Mouse (Mus musculus) hindbrain, postnatal 0 days (tissue): ENCODE measurements around the gene Urah. TPM values are rescaled to one million over a fixed set of nuclear protein-coding genes. Genes with fewer than 3 reads are reported as not detected.

Source experiments
- ATAC-seq: fragments of 200-750 bp; cut with Nextera tagmentation; 2 replicates; pipeline ENCODE4 v1.8.0; 2017; ENCODE audit warnings: mild to moderate bottlenecking, moderate TSS enrichment, moderate library complexity
- DNase-seq: peaks from one replicate; pipeline ENCODE4 v3.0.0-alpha.2; 2015; ENCODE audit warnings: low spot score
- H3K27ac ChIP-seq: fragments of 300-500 bp; sonication (generic); 2 replicates; pipeline ENCODE4 v1.5.1; 2014; ENCODE audit warnings: mild to moderate bottlenecking
- H3K27me3 ChIP-seq: fragments of 300-500 bp; sonication (generic); 2 replicates; pipeline ENCODE4 v1.6.1; 2014; ENCODE audit warnings: low read length, mixed read lengths; ENCODE audit not compliant: insufficient read depth
- H3K36me3 ChIP-seq: fragments of 300-500 bp; sonication (generic); 2 replicates; pipeline ENCODE4 v1.6.1; 2014; ENCODE audit warnings: low read length, mixed read lengths; ENCODE audit not compliant: insufficient read depth
- H3K4me1 ChIP-seq: fragments of 300-500 bp; sonication (generic); 2 replicates; pipeline ENCODE4 v1.6.1; 2014; ENCODE audit warnings: antibody characterized with exemption, low read length, mixed read lengths; ENCODE audit not compliant: insufficient read depth
- H3K4me2 ChIP-seq: fragments of 300-500 bp; sonication (generic); 2 replicates; pipeline ENCODE4 v1.6.1; 2014; ENCODE audit warnings: low read depth, mild to moderate bottlenecking, low read length, moderate library complexity, mixed read lengths
- H3K4me3 ChIP-seq: fragments of 300-500 bp; sonication (generic); 2 replicates; pipeline ENCODE4 v1.5.1; 2014; ENCODE audit warnings: low read length
- H3K9ac ChIP-seq: fragments of 300-500 bp; sonication (generic); replicated peaks from 2 replicates; pipeline ENCODE4 v1.6.1; 2014; ENCODE audit warnings: mild to moderate bottlenecking, low read length, moderate library complexity, mixed read lengths
- H3K9me3 ChIP-seq: fragments of 300-500 bp; sonication (generic); 2 replicates; pipeline ENCODE4 v1.6.1; 2016; ENCODE audit warnings: low read length, mixed read lengths
- CTCF ChIP-seq: IDR thresholded peaks from 2 replicates; pipeline ENCODE4 v1.5.1; 2016; ENCODE audit warnings: antibody characterized with exemption, control low read depth, low read depth
- WGBS: fragments of 180-500 bp; shearing (Covaris S2); extraction: QIAGEN DNeasy Blood & Tissue Kit; methylation state at CpG from one replicate; pipeline ENCODE4 v1.1.7; 2014; 5-methylcytosine and 5-hydroxymethylcytosine counted together
- polyA plus RNA-seq: library from polyadenylated mRNA; unstranded; fragments of >200 nt; fragmentation: Nextera tagmentation; extraction: Ambion mirVana; gene quantifications from 2 replicates; pipeline ENCODE4 v1.2.1, GENCODE M21; 2015
- total RNA-seq: library from RNA; depleted of rRNA; stranded (reverse); fragments of >200 nt; gene quantifications from 2 replicates; pipeline ENCODE4 v1.2.3, GENCODE M21; 2014; rRNA removed

Gene Urah
- total and polyA plus RNA-seq, 2 experiments from 2014 or later, result 0.37 to 0.80 TPM

DNA sequence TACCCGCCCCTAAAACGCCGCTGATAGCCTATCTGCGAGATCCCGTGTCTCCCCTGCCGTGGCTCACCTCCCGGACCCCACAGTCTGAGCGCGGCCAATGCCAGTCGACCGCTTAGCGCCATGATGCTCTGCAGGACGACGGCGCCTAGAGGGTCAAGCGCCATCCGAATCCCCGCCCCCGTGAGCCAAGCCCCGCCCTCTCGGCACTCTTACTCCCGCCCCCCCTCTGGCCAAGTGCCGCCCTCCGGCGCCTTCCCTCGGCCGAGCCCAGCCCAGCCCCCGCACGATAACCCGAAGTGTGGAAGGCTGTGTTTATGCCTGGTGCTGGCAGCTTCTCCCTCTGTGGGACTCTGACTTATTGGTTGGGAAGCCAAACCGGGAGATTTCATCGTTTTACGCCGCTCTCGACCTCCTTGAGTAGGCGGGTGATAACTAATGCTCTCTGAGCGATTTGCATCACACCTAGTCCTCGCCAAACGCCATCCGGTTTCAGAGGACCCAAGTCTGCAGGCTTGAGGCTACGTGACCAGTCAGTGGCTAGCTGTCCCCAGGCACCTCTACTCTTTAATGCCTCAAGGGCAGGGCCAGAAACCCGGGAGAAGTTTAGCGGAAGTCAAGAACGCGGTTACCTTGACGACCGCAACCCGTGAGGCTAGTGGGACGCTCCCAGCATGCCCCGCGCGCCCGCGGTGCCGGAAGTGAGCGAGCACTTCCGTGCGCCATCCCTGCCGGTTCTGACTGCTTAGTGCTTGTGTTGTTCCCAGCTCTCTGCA, 47.1 kb downstream of the Urah start, which contains the start of the genes Psmd13 and Sirt3:
Gene Psmd13, plus strand, starts transcription at position 273 of the 773 bp plus-strand sequence.
Gene Sirt3, minus strand, starts transcription at position 614 of the 773 bp plus-strand sequence.
- WGBS, result under 1% methylated on average over 57 of the region's 59 CpGs
- Histone ChIP-seq H3K4me2 (peak within 1 kb of the TSS; percentile 78), H3K9ac (peak within 1 kb of the TSS; percentile 84), H3K4me3 (peak within 1 kb of the TSS; percentile 91), H3K9me3 (no peaks in the 10 kb centered on the region), H3K4me1 (0 out of 2 replicates have a peak, but pooled peaks cover 6% of the 10 kb centered on the region), H3K27me3 (no peaks in the 10 kb centered on the region), H3K27ac (peak within 1 kb of the TSS; percentile 90), H3K36me3 (peaks cover 17% of the 10 kb centered on the region; the same call in 1 of the 2 replicates)
- ATAC-seq (peak; percentile 96), DNase-seq (peak; percentile 98)
- TF ChIP-seq CTCF, result no peak

DNA sequence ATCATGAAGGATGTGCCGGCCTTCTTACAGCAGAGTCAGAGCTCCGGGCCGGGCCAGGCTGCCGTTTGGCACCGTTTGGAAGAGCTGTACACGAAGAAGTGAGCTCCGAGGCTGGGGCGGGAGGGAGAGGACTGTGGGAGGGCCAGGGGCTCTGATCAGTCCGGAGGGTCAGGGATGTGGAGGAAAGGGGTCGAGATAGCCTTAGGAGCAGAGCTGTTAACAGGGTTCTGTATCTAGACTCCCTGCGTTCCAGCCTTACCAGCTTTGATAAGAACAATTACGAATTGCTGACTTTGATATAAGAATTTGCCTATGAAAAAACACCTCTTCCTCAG, 47.6 kb downstream of the Urah start:
- Histone ChIP-seq H3K4me3 (peak overlapping the region; percentile 91), H3K27ac (peak overlapping the region; percentile 90), H3K9me3 (no peaks in the 10 kb centered on the region), H3K9ac (peak overlapping the region; percentile 84), H3K27me3 (no peaks in the 10 kb centered on the region), H3K4me1 (0 out of 2 replicates have a peak, but pooled peaks cover 6% of the 10 kb centered on the region), H3K36me3 (peaks cover 17% of the 10 kb centered on the region), H3K4me2 (peak overlapping the region; percentile 78)
- ATAC-seq, result peak; percentile 70
- DNase-seq, result no peak
- no peak for TF ChIP-seq CTCF
- WGBS, result under 1% methylated on average over 12 of the region's 12 CpGs

Other genes with a start within 250 kb of the Urah start
- gene Olfr46, start 233.7 kb upstream of the Urah start, total RNA-seq, result not detected in 2 replicates
- 0.03 TPM in 1 of 2 replicates, not detected in the other for gene Olfr46, start 233.7 kb upstream of the Urah start, polyA plus RNA-seq
- not detected in 2 replicates for gene Olfr61, start 206.0 kb upstream of the Urah start, total RNA-seq
- not detected in 2 replicates for gene Olfr61, start 206.0 kb upstream of the Urah start, polyA plus RNA-seq
- not detected in 2 replicates for gene Olfr53, start 188.6 kb upstream of the Urah start, total RNA-seq
- gene Olfr53, start 188.6 kb upstream of the Urah start, polyA plus RNA-seq, result not detected in 2 replicates
- 0.05 TPM in 1 of 2 replicates, not detected in the other for gene Olfr539, start 175.1 kb upstream of the Urah start, total RNA-seq
- gene Olfr539, start 175.1 kb upstream of the Urah start, polyA plus RNA-seq, result 0.01 TPM in 1 of 2 replicates, not detected in the other
- not detected in 2 replicates for gene Olfr45, start 153.1 kb upstream of the Urah start, total RNA-seq
- gene Olfr45, start 153.1 kb upstream of the Urah start, polyA plus RNA-seq, result not detected in 2 replicates
- gene Olfr541, start 137.8 kb upstream of the Urah start, total RNA-seq, result not detected in 2 replicates
- not detected in 2 replicates for gene Olfr541, start 137.8 kb upstream of the Urah start, polyA plus RNA-seq
- not detected in 2 replicates for gene Cyp2e1, start 71.3 kb upstream of the Urah start, total RNA-seq
- not detected in 2 replicates for gene Cyp2e1, start 71.3 kb upstream of the Urah start, polyA plus RNA-seq
- 0.29 TPM in 1 of 2 replicates, not detected in the other for gene Syce1, start 47.2 kb upstream of the Urah start, total RNA-seq
- gene Syce1, start 47.2 kb upstream of the Urah start, polyA plus RNA-seq, result 0.59 and 0.68 TPM in 2 replicates
- 20.2 and 23.7 TPM in 2 replicates for gene Zfp941, start 12.8 kb upstream of the Urah start, total RNA-seq
- 19.3 and 20.0 TPM in 2 replicates for gene Zfp941, start 12.8 kb upstream of the Urah start, polyA plus RNA-seq
- gene Scgb1c1, start 10.5 kb downstream of the Urah start, total RNA-seq, result not detected in 2 replicates
- 0.61 TPM in 1 of 2 replicates, not detected in the other for gene Scgb1c1, start 10.5 kb downstream of the Urah start, polyA plus RNA-seq
- gene Odf3, start 12.8 kb downstream of the Urah start, total RNA-seq, result 0.18 and 0.42 TPM in 2 replicates
- gene Odf3, start 12.8 kb downstream of the Urah start, polyA plus RNA-seq, result 0.19 and 0.43 TPM in 2 replicates
- 0.47 and 1.9 TPM in 2 replicates for gene Gm45785, start 21.3 kb downstream of the Urah start, total RNA-seq
- gene Gm45785, start 21.3 kb downstream of the Urah start, polyA plus RNA-seq, result not detected in 2 replicates
- 91.8 and 117 TPM in 2 replicates for gene Ric8a, start 21.9 kb downstream of the Urah start, total RNA-seq
- 85.8 and 89.9 TPM in 2 replicates for gene Ric8a, start 21.9 kb downstream of the Urah start, polyA plus RNA-seq
- gene Bet1l, start 22.6 kb downstream of the Urah start, total RNA-seq, result 17.8 and 18.9 TPM in 2 replicates
- gene Bet1l, start 22.6 kb downstream of the Urah start, polyA plus RNA-seq, result 47.1 and 52.6 TPM in 2 replicates
- 104 and 113 TPM in 2 replicates for gene Psmd13, start 47.0 kb downstream of the Urah start, total RNA-seq
- gene Psmd13, start 47.0 kb downstream of the Urah start, polyA plus RNA-seq, result 259 and 275 TPM in 2 replicates
- gene Sirt3, start 47.3 kb downstream of the Urah start, total RNA-seq, result 56.3 and 71.6 TPM in 2 replicates
- 74.6 and 75.6 TPM in 2 replicates for gene Sirt3, start 47.3 kb downstream of the Urah start, polyA plus RNA-seq
- gene Cox8b, start 65.4 kb downstream of the Urah start, total RNA-seq, result not detected in 2 replicates
- not detected in 2 replicates for gene Cox8b, start 65.4 kb downstream of the Urah start, polyA plus RNA-seq
- gene Nlrp6, start 85.9 kb downstream of the Urah start, total RNA-seq, result 1.1 and 1.6 TPM in 2 replicates
- 0.61 and 0.78 TPM in 2 replicates for gene Nlrp6, start 85.9 kb downstream of the Urah start, polyA plus RNA-seq
- gene Pgghg, start 106.4 kb downstream of the Urah start, total RNA-seq, result 16.3 and 16.6 TPM in 2 replicates
- 6.7 and 7.5 TPM in 2 replicates for gene Pgghg, start 106.4 kb downstream of the Urah start, polyA plus RNA-seq
- not detected in 2 replicates for gene Ifitm5, start 115.3 kb downstream of the Urah start, total RNA-seq
- 0.39 TPM in 1 of 2 replicates, not detected in the other for gene Ifitm5, start 115.3 kb downstream of the Urah start, polyA plus RNA-seq
- gene Gm45717, start 120.9 kb downstream of the Urah start, total RNA-seq, result not detected in 2 replicates
- 0.38 TPM in 1 of 2 replicates, not detected in the other for gene Gm45717, start 120.9 kb downstream of the Urah start, polyA plus RNA-seq
- gene Ifitm2, start 121.0 kb downstream of the Urah start, total RNA-seq, result 79.3 and 82.4 TPM in 2 replicates
- gene Ifitm2, start 121.0 kb downstream of the Urah start, polyA plus RNA-seq, result 269 and 281 TPM in 2 replicates
- 16.5 and 39.5 TPM in 2 replicates for gene Ifitm1, start 132.2 kb downstream of the Urah start, total RNA-seq
- gene Ifitm1, start 132.2 kb downstream of the Urah start, polyA plus RNA-seq, result 22.4 and 24.0 TPM in 2 replicates
- gene Ifitm3, start 175.8 kb downstream of the Urah start, total RNA-seq, result 29.3 and 41.7 TPM in 2 replicates
- gene Ifitm3, start 175.8 kb downstream of the Urah start, polyA plus RNA-seq, result 92.8 and 93.3 TPM in 2 replicates
- gene Ifitm6, start 182.9 kb downstream of the Urah start, total RNA-seq, result 0.37 and 0.50 TPM in 2 replicates
- 0.67 and 0.69 TPM in 2 replicates for gene Ifitm6, start 182.9 kb downstream of the Urah start, polyA plus RNA-seq
- gene Gm17387, start 194.1 kb downstream of the Urah start, total RNA-seq, result not detected in 2 replicates
- gene Gm17387, start 194.1 kb downstream of the Urah start, polyA plus RNA-seq, result not detected in 2 replicates
- gene B4galnt4, start 226.1 kb downstream of the Urah start, total RNA-seq, result 115 and 124 TPM in 2 replicates
- 41.8 and 46.2 TPM in 2 replicates for gene B4galnt4, start 226.1 kb downstream of the Urah start, polyA plus RNA-seq
- 0.58 TPM in 1 of 2 replicates, not detected in the other for gene Pkp3, start 243.2 kb downstream of the Urah start, total RNA-seq
- 0.29 TPM in 1 of 2 replicates, not detected in the other for gene Pkp3, start 243.2 kb downstream of the Urah start, polyA plus RNA-seq